Mouse (Mus musculus) heart, embryonic 11.5 days (tissue): ENCODE data around the gene Ppcdc. TPM values are rescaled to one million over a fixed set of nuclear protein-coding genes. Genes with fewer than 3 reads are reported as not detected.

Experiments used
- ATAC-seq: fragments of 200-750 bp; cut with Nextera tagmentation; replicated peaks from 2 replicates; pipeline ENCODE4 v1.8.0; 2017; ENCODE audit warnings: moderate library complexity; ENCODE audit not compliant: insufficient number of reproducible peaks, low FRiP score, low TSS enrichment
- H3K27ac ChIP-seq: fragments of 300-500 bp; sonication (generic); 2 replicates; pipeline ENCODE4 v1.5.1; 2014; ENCODE audit warnings: mild to moderate bottlenecking, low read depth, low read length
- H3K27me3 ChIP-seq: fragments of 300-500 bp; sonication (generic); 2 replicates; pipeline ENCODE4 v1.6.1; 2014; ENCODE audit warnings: mild to moderate bottlenecking, low read length, mixed read lengths; ENCODE audit not compliant: control insufficient read depth, insufficient read depth
- H3K36me3 ChIP-seq: fragments of 300-500 bp; sonication (generic); 2 replicates; pipeline ENCODE4 v1.6.1; 2014; ENCODE audit warnings: mild to moderate bottlenecking, low read length, moderate library complexity, mixed read lengths; ENCODE audit not compliant: control insufficient read depth, insufficient read depth
- H3K4me1 ChIP-seq: fragments of 300-500 bp; sonication (generic); 2 replicates; pipeline ENCODE4 v1.6.1; 2014; ENCODE audit warnings: low read length; ENCODE audit not compliant: control insufficient read depth, insufficient read depth
- H3K4me2 ChIP-seq: fragments of 300-500 bp; sonication (generic); 2 replicates; pipeline ENCODE4 v1.6.1; 2014; ENCODE audit warnings: mild to moderate bottlenecking, moderate library complexity
- H3K4me3 ChIP-seq: fragments of 300-500 bp; sonication (generic); 2 replicates; pipeline ENCODE4 v1.5.1; 2014; ENCODE audit warnings: low read depth, low read length
- H3K9ac ChIP-seq: fragments of 300-500 bp; sonication (generic); 2 replicates; pipeline ENCODE4 v1.6.1; 2014; ENCODE audit warnings: mild to moderate bottlenecking, low read depth, low read length, moderate library complexity
- H3K9me3 ChIP-seq: fragments of 300-500 bp; sonication (generic); replicated peaks from 2 replicates; pipeline ENCODE4 v1.6.1; 2016; ENCODE audit warnings: low read length; ENCODE audit not compliant: control insufficient read depth
- WGBS: fragments of 180-500 bp; shearing (Covaris S2); extraction: QIAGEN DNeasy Blood & Tissue Kit; methylation state at CpG from one replicate; pipeline ENCODE4 v1.1.7; 2014; ENCODE audit not compliant: insufficient replicate concordance; 5-methylcytosine and 5-hydroxymethylcytosine counted together
- polyA plus RNA-seq: library from polyadenylated mRNA; unstranded; fragments of >200 nt; fragmentation: Nextera tagmentation; extraction: Ambion mirVana; gene quantifications from 2 replicates; pipeline ENCODE4 v1.2.1, GENCODE M21; 2014

Gene Ppcdc
- polyA plus RNA-seq, 1 experiment from 2014 or later = 18.7 TPM

- no peak overlapping the region for H3K9ac ChIP-seq
- H3K9me3 ChIP-seq = no peaks in the 10 kb centered on the region
- H3K27ac ChIP-seq = no peak overlapping the region
- no peaks in the 10 kb centered on the region for H3K4me1 ChIP-seq
- 95% methylated on average over 2 of the region's 2 CpGs for WGBS
- H3K36me3 ChIP-seq = no peaks in the 10 kb centered on the region
- ATAC-seq = no peak
- H3K27me3 ChIP-seq = no peaks in the 10 kb centered on the region
- no peak overlapping the region for H3K4me3 ChIP-seq
- no peak overlapping the region for H3K4me2 ChIP-seq
Measured at GRCm38 (mm10) chr9:57459707-57460106, 19.8 kb upstream of the Ppcdc start.

- ATAC-seq = no peak
- 83% methylated on average over 4 of the region's 4 CpGs for WGBS
- no peaks in the 10 kb centered on the region for H3K36me3 ChIP-seq
Measured at GRCm38 (mm10) chr9:57453516-57453915, 13.6 kb upstream of the Ppcdc start.

GRCm38 (mm10) chr9:57452624-57453462 lies 12.9 kb upstream of the Ppcdc start:
- no peak overlapping the region for H3K4me2 ChIP-seq
- H3K9me3 ChIP-seq = no peaks in the 10 kb centered on the region
- H3K9ac ChIP-seq = no peak overlapping the region
- H3K4me1 ChIP-seq = no peaks in the 10 kb centered on the region
- no peak overlapping the region for H3K4me3 ChIP-seq
- H3K36me3 ChIP-seq = no peaks in the 10 kb centered on the region
- WGBS = 69% methylated on average over 8 of the region's 8 CpGs
- no peak overlapping the region for H3K27ac ChIP-seq
- H3K27me3 ChIP-seq = no peaks in the 10 kb centered on the region
- no peak for ATAC-seq

More at GRCm38 (mm10) chr9:57453516-57453915, 13.6 kb upstream of the Ppcdc start:
- Histone ChIP-seq H3K4me1 (no peaks in the 10 kb centered on the region), H3K4me2 (no peak overlapping the region), H3K27me3 (no peaks in the 10 kb centered on the region), H3K9ac (no peak overlapping the region), H3K27ac (no peak overlapping the region), H3K4me3 (no peak overlapping the region), H3K9me3 (no peaks in the 10 kb centered on the region)

GRCm38 (mm10) chr9:57449715-57450114 lies 9.8 kb upstream of the Ppcdc start:
- ATAC-seq = no peak
- 58% methylated on average over 1 of the region's 1 CpGs for WGBS
- H3K27me3 ChIP-seq = no peaks in the 10 kb centered on the region
- H3K36me3 ChIP-seq = no peaks in the 10 kb centered on the region
- H3K4me1 ChIP-seq = no peaks in the 10 kb centered on the region
- H3K4me2 ChIP-seq = no peak overlapping the region
- H3K9ac ChIP-seq = no peak overlapping the region
- H3K27ac ChIP-seq = no peak overlapping the region
- no peak overlapping the region for H3K4me3 ChIP-seq
- no peaks in the 10 kb centered on the region for H3K9me3 ChIP-seq

GRCm38 (mm10) chr9:57440620-57441019 lies 696 bp upstream of the Ppcdc start:
- ATAC-seq = no peak
- Histone ChIP-seq H3K4me1 (peaks cover 24% of the 10 kb centered on the region), H3K27ac (no peak overlapping the region), H3K9ac (no peak overlapping the region), H3K4me3 (no peak overlapping the region), H3K36me3 (no peaks in the 10 kb centered on the region), H3K4me2 (no peak overlapping the region), H3K9me3 (no peaks in the 10 kb centered on the region), H3K27me3 (no peaks in the 10 kb centered on the region)
- 90% methylated on average over 1 of the region's 1 CpGs for WGBS

- ATAC-seq = no peak
- Histone ChIP-seq H3K27ac (peak overlapping the region; percentile 25; the same call in 1 of the 2 replicates), H3K4me3 (peak overlapping the region; percentile 51), H3K4me1 (peaks cover 24% of the 10 kb centered on the region), H3K27me3 (no peaks in the 10 kb centered on the region), H3K9ac (peak overlapping the region; percentile 81; the same call in 1 of the 2 replicates), H3K9me3 (no peaks in the 10 kb centered on the region), H3K4me2 (peak overlapping the region; percentile 71), H3K36me3 (no peaks in the 10 kb centered on the region)
- 48% methylated on average over 7 of the region's 7 CpGs for WGBS
Measured at GRCm38 (mm10) chr9:57439083-57439482, 841 bp downstream of the Ppcdc start.

GRCm38 (mm10) chr9:57437896-57438614 lies 1.9 kb downstream of the Ppcdc start:
- Histone ChIP-seq H3K4me3 (no peak overlapping the region), H3K4me1 (peaks cover 30% of the 10 kb centered on the region), H3K27ac (peak overlapping the region; percentile 62; the same call in 1 of the 2 replicates), H3K4me2 (no peak overlapping the region), H3K36me3 (no peaks in the 10 kb centered on the region), H3K9me3 (no peaks in the 10 kb centered on the region), H3K27me3 (no peaks in the 10 kb centered on the region), H3K9ac (no peak overlapping the region)
- WGBS = 72% methylated on average over 10 of the region's 10 CpGs
- ATAC-seq = no peak

GRCm38 (mm10) chr9:57436166-57436565 lies 3.8 kb downstream of the Ppcdc start:
- Histone ChIP-seq H3K4me1 (peaks cover 37% of the 10 kb centered on the region), H3K4me2 (no peak overlapping the region), H3K27ac (no peak overlapping the region), H3K36me3 (no peaks in the 10 kb centered on the region), H3K4me3 (no peak overlapping the region), H3K9me3 (no peaks in the 10 kb centered on the region), H3K9ac (no peak overlapping the region), H3K27me3 (no peaks in the 10 kb centered on the region)
- WGBS = 82% methylated on average over 5 of the region's 5 CpGs
- no peak for ATAC-seq
